Comparison of ENCODE assay signal across 19 mouse cellular contexts in the genomic region with DNA sequence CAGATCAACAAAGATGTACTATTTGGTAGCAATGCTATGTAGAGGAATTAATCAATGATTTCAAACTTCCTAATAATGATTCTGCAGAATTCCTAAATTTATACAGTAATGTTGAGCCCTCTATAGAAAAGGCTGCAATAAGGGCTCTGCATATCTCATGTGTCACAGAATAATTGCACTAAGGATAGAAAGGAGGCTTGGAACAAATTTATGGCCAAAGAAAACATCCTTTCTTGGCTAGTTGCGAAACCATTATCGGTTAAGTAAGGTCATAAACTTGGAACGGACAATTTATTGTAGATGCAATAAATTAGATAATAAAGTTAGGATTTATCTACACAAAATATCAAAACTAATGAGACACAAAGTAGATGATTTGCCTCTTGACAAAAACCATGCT. TPM values are rescaled to one million over a fixed set of nuclear protein-coding genes. Genes with fewer than 3 reads are reported as not detected.
"Had no signal": no experiment of that assay in that cellular context is flagged by ENCODE, and none has a peak within 500 bp of the region (broad histone marks: within the 10 kb centered on the region; RNA-seq: fewer than 3 reads in every experiment).

No protein-coding gene starts in this region.

- H3K9me3 ChIP-seq: liver, embryonic 13.5 days; neural tube, embryonic 12.5 days; neural tube, embryonic 15.5 days; stomach, embryonic 15.5 days had no signal

- DNase-seq: kidney, postnatal 14 days; layer of hippocampus, postnatal 36 days; liver, embryonic 13.5 days; lung, adult 2 months; lung, postnatal 10 days; lung, postnatal 4 days; midbrain, embryonic 14.5 days; right cerebral cortex, adult 18-20 months; right cerebral cortex, postnatal 25 days; spleen, adult 18-20 months; thymus, postnatal 25 days had no signal

- H3K36me3 ChIP-seq: liver, embryonic 13.5 days; neural tube, embryonic 12.5 days; neural tube, embryonic 15.5 days; stomach, embryonic 15.5 days had no signal

- H3K27ac ChIP-seq: left cerebral cortex, adult 2 months; liver, embryonic 13.5 days; neural tube, embryonic 12.5 days; neural tube, embryonic 15.5 days; stomach, embryonic 15.5 days had no signal

- H3K9ac ChIP-seq: liver, embryonic 13.5 days; neural tube, embryonic 12.5 days; neural tube, embryonic 15.5 days; stomach, embryonic 15.5 days had no signal

- H3K27me3 ChIP-seq: liver, embryonic 13.5 days; neural tube, embryonic 12.5 days; neural tube, embryonic 15.5 days; stomach, embryonic 15.5 days had no signal

- ATAC-seq: intestine, postnatal 0 days had no signal

- H3K4me2 ChIP-seq: liver, embryonic 13.5 days; midbrain, embryonic 11.5 days; neural tube, embryonic 12.5 days; neural tube, embryonic 15.5 days; stomach, embryonic 15.5 days had no signal

- H3K4me1 ChIP-seq: liver, embryonic 13.5 days; neural tube, embryonic 12.5 days; neural tube, embryonic 15.5 days; stomach, embryonic 15.5 days had no signal

- H3K4me3 ChIP-seq: left cerebral cortex, adult 2 months; liver, embryonic 13.5 days; neural tube, embryonic 12.5 days; neural tube, embryonic 15.5 days; stomach, embryonic 15.5 days had no signal

RNA-seq across cellular contexts. Expression of a gene that starts 24.8 kb away (rescaled TPM):
- polyA plus RNA-seq: liver, adult 2 months; liver, embryonic 13.5 days; liver, embryonic 16.5 days had no signal
